In genomic region chr5:65435363-65435805, GRCm38 (mm10) we compare ENCODE assay signal across 8 mouse cellular contexts. TPM values are rescaled to one million over a fixed set of nuclear protein-coding genes. Genes with fewer than 3 reads are reported as not detected.
DNase-seq lines count a peak whose midpoint lies in the region; ATAC-seq and TF ChIP-seq lines count a peak whose summit lies in the region.

No protein-coding gene starts in this region.

- H3K27ac ChIP-seq in heart, postnatal 0 days (ENCODE audit: low read depth), result peak overlapping the region; percentile 96
- H3K27ac ChIP-seq in forebrain, embryonic 13.5 days, result peak overlapping the region; percentile 65
- H3K27ac ChIP-seq in liver, postnatal 0 days (ENCODE audit: low read depth), result peak overlapping the region; percentile 19

- intact Hi-C loops in left cerebral cortex, postnatal 4 days (cut with DNase I), result no loop called here

- H3K27me3 ChIP-seq in heart, postnatal 0 days (ENCODE audit: control insufficient read depth, insufficient read depth, low read length), result no peaks in the 10 kb centered on the region
- peaks cover 13% of the 10 kb centered on the region for H3K27me3 ChIP-seq in G1E (ENCODE audit: insufficient read depth, low read length)
- H3K27me3 ChIP-seq in forebrain, embryonic 13.5 days, result no peaks in the 10 kb centered on the region
- H3K27me3 ChIP-seq in liver, postnatal 0 days (ENCODE audit: insufficient read depth, low read length), result no peaks in the 10 kb centered on the region

- WGBS in heart, postnatal 0 days, result under 1% methylated on average over 47 of the region's 47 CpGs
- WGBS in forebrain, embryonic 13.5 days, result under 1% methylated on average over 47 of the region's 47 CpGs
- under 1% methylated on average over 25 of the region's 47 CpGs for WGBS in liver, postnatal 0 days (ENCODE audit: insufficient replicate concordance)

- TF ChIP-seq EP300 in heart, postnatal 0 days (IDR thresholded peaks at IDR 0.05; ENCODE audit: low read depth), result no peak
- TF ChIP-seq EP300 in liver, postnatal 0 days (IDR thresholded peaks at IDR 0.05; ENCODE audit: low read depth), result no peak

- no peak for DNase-seq in heart, postnatal 0 days (ENCODE audit: low spot score)
- DNase-seq in heart, adult 8-10 months (ENCODE audit: low spot score), result no peak
- DNase-seq in G1E (ENCODE audit: low spot score), result peak; percentile 31
- no peak for DNase-seq in liver, postnatal 0 days
- no peak for DNase-seq in B cell, adult 2 months
- no peak for DNase-seq in left cerebral cortex, postnatal 4 days
- DNase-seq in gastrocnemius, postnatal 4 days (ENCODE audit: low spot score in 2 of 2), result no peak

- no peak for TF ChIP-seq CTCF in heart, postnatal 0 days (IDR thresholded peaks at IDR 0.05; ENCODE audit: low read depth)
- TF ChIP-seq CTCF in G1E (IDR thresholded peaks at IDR 0.05; ENCODE audit: low read depth, low read length), result no peak
- no peak for TF ChIP-seq CTCF in liver, postnatal 0 days (IDR thresholded peaks at IDR 0.05; ENCODE audit: low read depth)

- no peaks in the 10 kb centered on the region for H3K36me3 ChIP-seq in heart, postnatal 0 days (replicated peaks; ENCODE audit: control insufficient read depth, insufficient read depth, low read length)
- H3K36me3 ChIP-seq in G1E (replicated peaks), result no peaks in the 10 kb centered on the region
- H3K36me3 ChIP-seq in forebrain, embryonic 13.5 days (ENCODE audit: poor library complexity, severe bottlenecking), result no peaks in the 10 kb centered on the region
- no peaks in the 10 kb centered on the region for H3K36me3 ChIP-seq in liver, postnatal 0 days (replicated peaks; ENCODE audit: insufficient read depth, low read length)

- H3K4me1 ChIP-seq in heart, postnatal 0 days (ENCODE audit: control insufficient read depth, insufficient read depth), result peaks cover 3% of the 10 kb centered on the region; the same call in 1 of the 2 replicates
- peaks cover 28% of the 10 kb centered on the region for H3K4me1 ChIP-seq in G1E (ENCODE audit: insufficient read depth, low read depth, low read length)
- peaks cover 12% of the 10 kb centered on the region for H3K4me1 ChIP-seq in forebrain, embryonic 13.5 days
- H3K4me1 ChIP-seq in liver, postnatal 0 days (ENCODE audit: insufficient read depth), result peaks cover 5% of the 10 kb centered on the region

- H3K9ac ChIP-seq in heart, postnatal 0 days (replicated peaks; ENCODE audit: low read depth, low read length), result peak overlapping the region; percentile 80
- peak overlapping the region; percentile 90 for H3K9ac ChIP-seq in forebrain, embryonic 13.5 days
- peak overlapping the region; percentile 55 for H3K9ac ChIP-seq in liver, postnatal 0 days (replicated peaks)

- no peak; the same call in 1 of the 2 replicates for ATAC-seq in heart, postnatal 0 days (ENCODE audit: insufficient read depth, low read depth)
- no peak for ATAC-seq in G1E (ENCODE audit: extremely low read depth, insufficient number of reproducible peaks, low FRiP score, poor library complexity, severe bottlenecking)
- no peak; the same call in none of the 2 replicates for ATAC-seq in forebrain, embryonic 13.5 days
- peak; percentile 33; the same call in 1 of the 2 replicates for ATAC-seq in liver, postnatal 0 days

- peak overlapping the region; percentile 92 for H3K4me3 ChIP-seq in heart, postnatal 0 days (ENCODE audit: low read depth, low read length)
- peak overlapping the region; percentile 87 for H3K4me3 ChIP-seq in G1E (ENCODE audit: low read depth, low read length)
- peak overlapping the region; percentile 83 for H3K4me3 ChIP-seq in forebrain, embryonic 13.5 days
- peak overlapping the region; percentile 89 for H3K4me3 ChIP-seq in liver, postnatal 0 days (ENCODE audit: low read depth, low read length)

- peak overlapping the region; percentile 89 for H3K4me2 ChIP-seq in heart, postnatal 0 days (ENCODE audit: low read depth, low read length)
- H3K4me2 ChIP-seq in forebrain, embryonic 13.5 days, result peak overlapping the region; percentile 86
- peak overlapping the region; percentile 66 for H3K4me2 ChIP-seq in liver, postnatal 0 days (ENCODE audit: low read depth, low read length)

- H3K9me3 ChIP-seq in heart, postnatal 0 days (replicated peaks; ENCODE audit: control insufficient read depth, low read length), result no peaks in the 10 kb centered on the region
- H3K9me3 ChIP-seq in G1E (replicated peaks), result no peaks in the 10 kb centered on the region
- no peaks in the 10 kb centered on the region for H3K9me3 ChIP-seq in forebrain, embryonic 13.5 days (replicated peaks)
- no peaks in the 10 kb centered on the region for H3K9me3 ChIP-seq in liver, postnatal 0 days (ENCODE audit: low read length)

RNA-seq across cellular contexts. Expression of gene Ugdh, which starts 0.4 kb away (rescaled TPM):
- total RNA-seq in heart, postnatal 0 days (2014; rRNA removed; ENCODE audit: low replicate concordance), result 16.3 and 21.0 TPM in 2 replicates
- 24.6 and 27.1 TPM in 2 replicates for polyA plus RNA-seq in heart, postnatal 0 days (2015; fragmentation: Nextera tagmentation; extraction: Ambion mirVana)
- 10 to 100 TPM; 11.3 to 13.9 (median 12.7) TPM for total RNA-seq in heart, adult 8-10 months (2022)
- total RNA-seq in G1E (2014; fragmentation: Nextera tagmentation) (15.6 and 21.5 TPM in 2 replicates), G1E (2017) (33.9 and 43.7 TPM in 2 replicates)
- 2.7 and 3.3 TPM in 2 replicates for polyA plus RNA-seq in G1E (2012)
- 60.3 and 62.4 TPM in 2 replicates for polyA plus RNA-seq in forebrain, embryonic 13.5 days (2015; fragmentation: Nextera tagmentation; extraction: Ambion mirVana)
- 13.0 and 13.5 TPM in 2 replicates for polyA plus RNA-seq in liver, postnatal 0 days (2015; fragmentation: Nextera tagmentation; extraction: Ambion mirVana)
- total RNA-seq in left cerebral cortex, postnatal 4 days (2021), result 10 to 100 TPM; 46.0 to 48.8 TPM
- 10 to 100 TPM; 40.8 to 41.9 TPM for total RNA-seq in gastrocnemius, postnatal 4 days (2021)

RNA-seq across cellular contexts. Expression of gene Lias, which starts 44.1 kb away (rescaled TPM):
- total RNA-seq in heart, postnatal 0 days (2014; rRNA removed; ENCODE audit: low replicate concordance), result 26.2 and 36.8 TPM in 2 replicates
- 71.5 and 75.2 TPM in 2 replicates for polyA plus RNA-seq in heart, postnatal 0 days (2015; fragmentation: Nextera tagmentation; extraction: Ambion mirVana)
- total RNA-seq in heart, adult 8-10 months (2022), result 10 to 100 TPM; 48.0 to 56.8 (median 54.2) TPM
- total RNA-seq in G1E (2014; fragmentation: Nextera tagmentation) (53.3 and 60.7 TPM in 2 replicates), G1E (2017) (40.3 and 53.1 TPM in 2 replicates)
- 5.4 and 10.8 TPM in 2 replicates for polyA plus RNA-seq in G1E (2012)
- 67.7 and 68.6 TPM in 2 replicates for polyA plus RNA-seq in forebrain, embryonic 13.5 days (2015; fragmentation: Nextera tagmentation; extraction: Ambion mirVana)
- 31.1 and 34.0 TPM in 2 replicates for polyA plus RNA-seq in liver, postnatal 0 days (2015; fragmentation: Nextera tagmentation; extraction: Ambion mirVana)
- 10 to 100 TPM; 33.5 to 35.5 TPM for total RNA-seq in left cerebral cortex, postnatal 4 days (2021)
- total RNA-seq in gastrocnemius, postnatal 4 days (2021), result 10 to 100 TPM; 45.3 to 59.0 TPM

RNA-seq across cellular contexts. Expression of gene Rpl9, which starts 44.1 kb away (rescaled TPM):
- total RNA-seq in heart, postnatal 0 days (2014; rRNA removed; ENCODE audit: low replicate concordance), result 1,074 and 1,362 TPM in 2 replicates
- polyA plus RNA-seq in heart, postnatal 0 days (2015; fragmentation: Nextera tagmentation; extraction: Ambion mirVana), result 506 and 542 TPM in 2 replicates
- total RNA-seq in heart, adult 8-10 months (2022), result 100 to 1,000 TPM; 607 to 701 (median 666) TPM
- total RNA-seq in G1E (2014; fragmentation: Nextera tagmentation) (1,060 and 1,117 TPM in 2 replicates), G1E (2017) (2,141 and 2,380 TPM in 2 replicates)
- 47.5 and 54.1 TPM in 2 replicates for polyA plus RNA-seq in G1E (2012)
- 767 and 793 TPM in 2 replicates for polyA plus RNA-seq in forebrain, embryonic 13.5 days (2015; fragmentation: Nextera tagmentation; extraction: Ambion mirVana)
- 609 and 626 TPM in 2 replicates for polyA plus RNA-seq in liver, postnatal 0 days (2015; fragmentation: Nextera tagmentation; extraction: Ambion mirVana)
- total RNA-seq in left cerebral cortex, postnatal 4 days (2021), result 100 to 1,000 TPM; 777 to 795 TPM
- total RNA-seq in gastrocnemius, postnatal 4 days (2021), result 1,000 to 10,000 TPM; 1,010 to 1,162 TPM

RNA-seq across cellular contexts. Expression of gene Gm43552, which starts 57.2 kb away (rescaled TPM):
- total RNA-seq in heart, postnatal 0 days (2014; rRNA removed; ENCODE audit: low replicate concordance), result not detected in 2 replicates
- polyA plus RNA-seq in heart, postnatal 0 days (2015; fragmentation: Nextera tagmentation; extraction: Ambion mirVana), result not detected in 2 replicates
- 1 to 10 TPM in 2 of 4 experiments, not detected in 2; 3.1 to 6.3 TPM for total RNA-seq in heart, adult 8-10 months (2022)
- total RNA-seq in G1E (2014; fragmentation: Nextera tagmentation) (not detected in 2 replicates), G1E (2017) (not detected in 2 replicates)
- polyA plus RNA-seq in G1E (2012), result 11.5 and 17.8 TPM in 2 replicates
- not detected in 2 replicates for polyA plus RNA-seq in forebrain, embryonic 13.5 days (2015; fragmentation: Nextera tagmentation; extraction: Ambion mirVana)
- 1.4 TPM in 1 of 2 replicates, not detected in the other for polyA plus RNA-seq in liver, postnatal 0 days (2015; fragmentation: Nextera tagmentation; extraction: Ambion mirVana)
- not detected for total RNA-seq in left cerebral cortex, postnatal 4 days (2021)
- total RNA-seq in gastrocnemius, postnatal 4 days (2021), result 1 to 10 TPM in 1 of 2 experiments, not detected in 1; 3.0 TPM

Comparison
In these comparisons a context has a peak if more than half of its experiments do, and no peak if none do; other contexts are left out.
1. H3K27ac ChIP-seq: peak in every context shown above with its lines; median percentile 96 in heart, postnatal 0 days; 65 in forebrain, embryonic 13.5 days; 19 in liver, postnatal 0 days.